Mouse (Mus musculus) bone marrow, adult 2 months (tissue): ENCODE results near the gene Ezr. TPM values are rescaled to one million over a fixed set of nuclear protein-coding genes. Genes with fewer than 3 reads are reported as not detected.
"Not testable (repeated sequence)": the region's sequence is repeated elsewhere in the genome, so short reads cannot be mapped to it uniquely, and the experiment has no call there.

Source experiments
- H3K27ac ChIP-seq: fragments of 200-500 bp; 2 replicates; pipeline ENCODE4 v1.5.1; 2012; ENCODE audit warnings: low read depth, mild to moderate bottlenecking, control low read depth, inconsistent platforms, low read length; ENCODE audit not compliant: control insufficient read depth, poor library complexity, insufficient read depth
- H3K4me1 ChIP-seq: fragments of 200-500 bp; 2 replicates; pipeline ENCODE4 v1.6.1; 2011; ENCODE audit warnings: low read length; ENCODE audit not compliant: control insufficient read depth, insufficient read depth
- H3K4me3 ChIP-seq: fragments of 200-500 bp; replicated peaks from 2 replicates; pipeline ENCODE3; 2011; ENCODE audit warnings: mild to moderate bottlenecking, low read depth, low read length, control low read depth; ENCODE audit not compliant: control insufficient read depth
- CTCF ChIP-seq: fragments of 200-500 bp; IDR thresholded peaks from 2 replicates; pipeline ENCODE4 v1.5.1; 2011; ENCODE audit warnings: low read length, control low read depth; ENCODE audit not compliant: control insufficient read depth, insufficient read depth
- POLR2A ChIP-seq: fragments of 200-500 bp; IDR thresholded peaks from 2 replicates; pipeline ENCODE4 v1.6.1; 2011; ENCODE audit warnings: low read depth, mild to moderate bottlenecking, control low read depth, low read length, borderline replicate concordance; ENCODE audit not compliant: control insufficient read depth
- WGBS: fragments of 180-500 bp; shearing (Covaris S2); methylation state at CpG from one replicate; pipeline ENCODE4 v1.1.7; 2018; 5-methylcytosine and 5-hydroxymethylcytosine counted together
- polyA plus RNA-seq: library from polyadenylated mRNA; stranded (reverse); fragments of >200 nt; gene quantifications from 2 replicates; pipeline ENCODE4 v1.2.4, GENCODE M21; 2011; ENCODE audit warnings: low replicate concordance; ENCODE audit not compliant: missing spikeins, insufficient read depth, insufficient read length

The Ezr gene
- polyA plus RNA-seq, 1 experiment, result 82.0 TPM

DNA sequence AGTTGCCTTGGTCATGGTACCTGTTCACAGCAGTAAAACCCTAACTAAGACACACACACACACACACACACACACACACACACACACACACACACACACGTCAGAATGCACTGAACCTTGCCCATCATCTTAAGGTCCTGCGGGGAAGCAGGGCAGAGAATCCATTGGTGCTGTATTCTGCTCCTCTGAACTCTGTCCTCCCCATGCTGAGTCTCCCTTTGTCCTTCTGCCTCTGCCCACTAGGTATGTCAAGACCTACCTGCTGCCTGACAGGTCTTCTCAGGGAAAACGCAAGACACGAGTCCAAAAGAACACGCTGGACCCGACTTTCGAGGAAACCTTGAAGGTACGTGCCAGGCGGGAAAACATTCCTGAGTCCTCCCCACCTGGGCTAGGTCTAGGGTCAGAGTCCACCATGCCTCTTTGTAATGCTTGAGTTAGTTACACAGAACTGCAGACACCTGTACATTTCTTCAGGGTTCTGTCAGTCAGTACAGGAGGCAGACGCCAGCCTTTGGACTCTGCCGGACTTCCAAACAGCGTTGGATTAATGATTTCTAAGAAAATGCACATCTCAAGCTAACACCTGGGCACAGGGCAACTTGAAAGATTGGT, 54.5 kb downstream of the Ezr start:
- WGBS, result 91% methylated on average over 12 of the region's 12 CpGs
- Histone ChIP-seq H3K4me1 (no peaks in the 10 kb centered on the region), H3K27ac (no peak overlapping the region), H3K4me3 (no peak overlapping the region)
- TF ChIP-seq CTCF, result no peak
- no peak for TF ChIP-seq POLR2A

DNA sequence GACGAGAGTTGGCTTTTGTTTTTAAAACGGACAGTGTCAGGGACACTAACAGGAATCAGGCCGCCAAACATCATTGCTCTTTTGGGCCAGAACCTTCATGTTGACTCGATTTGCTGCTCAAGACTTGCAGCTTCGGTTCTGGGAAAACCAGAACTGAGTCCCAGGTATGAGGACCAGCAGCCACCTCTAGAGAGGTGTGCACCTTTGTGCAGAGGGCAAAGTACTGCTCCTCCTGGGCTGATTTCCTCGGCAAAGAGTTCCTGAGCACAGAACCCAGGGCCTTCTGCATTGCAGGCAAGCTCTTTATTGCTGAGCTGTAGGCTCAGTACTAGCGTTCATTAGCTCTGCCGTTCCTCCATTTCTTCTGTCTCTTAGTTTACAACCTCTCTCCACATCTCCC, 68.6 kb downstream of the Ezr start:
- WGBS, result 84% methylated on average over 8 of the region's 8 CpGs
- H3K27ac ChIP-seq, H3K4me3 ChIP-seq, H3K4me1 ChIP-seq: not testable (repeated sequence)

DNA sequence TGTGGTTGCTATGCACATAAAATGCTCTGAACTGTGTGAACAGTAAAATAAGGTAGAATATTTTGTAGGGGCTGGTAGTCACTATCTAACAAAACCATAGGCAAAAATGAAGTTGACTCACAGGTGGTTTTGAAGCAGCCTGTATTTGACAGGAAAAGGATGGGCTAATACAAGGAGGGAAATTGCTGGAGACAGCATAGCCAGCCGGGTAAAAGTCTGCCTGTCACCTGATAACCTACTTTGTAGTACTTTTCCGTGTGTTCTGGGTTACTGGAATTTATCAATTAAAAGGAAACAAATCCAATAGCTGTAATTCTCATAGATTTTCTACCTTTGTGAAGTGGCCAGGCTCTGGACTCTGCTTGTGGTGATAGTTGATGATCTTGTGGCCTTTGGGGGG, 69.1 kb downstream of the Ezr start:
- WGBS, result 57% methylated on average over 2 of the region's 2 CpGs
- H3K4me3 ChIP-seq, H3K27ac ChIP-seq, H3K4me1 ChIP-seq: not testable (repeated sequence)

DNA sequence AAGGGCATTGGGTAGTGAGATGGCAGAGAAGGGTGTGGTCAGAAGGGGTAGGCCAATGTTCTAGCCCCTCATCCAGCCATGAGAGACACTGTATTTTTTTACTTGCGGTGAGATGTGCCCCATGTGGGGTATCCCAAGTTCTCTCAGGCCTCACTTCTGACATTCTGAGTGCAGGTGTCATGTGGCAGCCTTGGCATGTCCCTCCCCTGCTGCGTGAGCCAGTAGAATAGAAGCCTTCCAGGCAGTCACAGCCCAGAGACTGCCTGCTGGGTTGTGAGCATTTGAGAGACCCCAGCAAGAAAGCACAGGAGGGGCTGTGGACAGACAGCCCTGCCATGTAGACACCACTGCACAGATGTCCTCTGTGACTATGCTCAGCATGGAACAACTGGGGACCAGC, 74.4 kb downstream of the Ezr start:
- not testable (repeated sequence) for H3K4me3 ChIP-seq, H3K27ac ChIP-seq, H3K4me1 ChIP-seq
- WGBS, result 81% methylated on average over 2 of the region's 2 CpGs

DNA sequence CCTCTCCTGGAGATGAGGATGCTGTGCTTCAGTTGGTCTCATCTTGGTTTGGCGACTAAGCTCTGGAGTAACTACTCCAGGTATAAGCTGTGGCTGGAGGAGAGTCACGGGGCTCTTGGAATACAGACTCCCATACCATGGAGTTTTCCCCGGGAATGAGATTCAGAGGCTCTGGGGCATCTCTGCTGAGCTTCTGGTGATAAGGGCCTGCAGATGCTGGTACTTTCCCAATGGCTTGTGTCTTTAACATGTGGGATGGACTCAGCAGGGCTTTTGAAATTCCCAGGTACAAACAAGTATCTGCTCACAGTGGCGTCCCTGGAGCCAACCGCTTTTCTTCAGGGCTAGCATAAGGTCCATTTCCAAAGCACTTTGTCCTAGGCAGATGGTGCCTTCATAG, 75.2 kb downstream of the Ezr start:
- WGBS, result 82% methylated on average over 5 of the region's 5 CpGs
- not testable (repeated sequence) for H3K4me1 ChIP-seq, H3K27ac ChIP-seq, H3K4me3 ChIP-seq

DNA sequence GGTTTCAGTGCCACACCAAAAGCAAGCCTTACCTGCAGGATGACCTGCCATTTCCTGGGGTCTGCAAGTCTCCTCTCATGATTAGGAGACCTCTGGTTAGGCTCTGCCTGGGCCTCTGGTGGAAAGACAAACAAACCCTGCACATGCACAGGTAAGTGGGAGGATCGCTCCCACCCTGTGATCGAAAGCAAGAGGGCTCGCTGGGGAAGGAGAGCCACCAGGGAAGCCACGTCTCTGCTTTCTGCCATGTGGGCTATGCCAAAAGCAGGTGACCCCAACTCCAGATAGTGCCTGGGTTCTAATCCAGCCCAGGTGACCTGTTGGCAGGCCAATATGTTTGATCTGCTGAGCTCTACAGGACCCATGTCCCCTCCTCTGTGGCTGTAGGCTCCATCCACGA, 76.1 kb downstream of the Ezr start:
- not testable (repeated sequence) for H3K4me1 ChIP-seq, H3K27ac ChIP-seq, H3K4me3 ChIP-seq
- WGBS, result 84% methylated on average over 5 of the region's 5 CpGs

DNA sequence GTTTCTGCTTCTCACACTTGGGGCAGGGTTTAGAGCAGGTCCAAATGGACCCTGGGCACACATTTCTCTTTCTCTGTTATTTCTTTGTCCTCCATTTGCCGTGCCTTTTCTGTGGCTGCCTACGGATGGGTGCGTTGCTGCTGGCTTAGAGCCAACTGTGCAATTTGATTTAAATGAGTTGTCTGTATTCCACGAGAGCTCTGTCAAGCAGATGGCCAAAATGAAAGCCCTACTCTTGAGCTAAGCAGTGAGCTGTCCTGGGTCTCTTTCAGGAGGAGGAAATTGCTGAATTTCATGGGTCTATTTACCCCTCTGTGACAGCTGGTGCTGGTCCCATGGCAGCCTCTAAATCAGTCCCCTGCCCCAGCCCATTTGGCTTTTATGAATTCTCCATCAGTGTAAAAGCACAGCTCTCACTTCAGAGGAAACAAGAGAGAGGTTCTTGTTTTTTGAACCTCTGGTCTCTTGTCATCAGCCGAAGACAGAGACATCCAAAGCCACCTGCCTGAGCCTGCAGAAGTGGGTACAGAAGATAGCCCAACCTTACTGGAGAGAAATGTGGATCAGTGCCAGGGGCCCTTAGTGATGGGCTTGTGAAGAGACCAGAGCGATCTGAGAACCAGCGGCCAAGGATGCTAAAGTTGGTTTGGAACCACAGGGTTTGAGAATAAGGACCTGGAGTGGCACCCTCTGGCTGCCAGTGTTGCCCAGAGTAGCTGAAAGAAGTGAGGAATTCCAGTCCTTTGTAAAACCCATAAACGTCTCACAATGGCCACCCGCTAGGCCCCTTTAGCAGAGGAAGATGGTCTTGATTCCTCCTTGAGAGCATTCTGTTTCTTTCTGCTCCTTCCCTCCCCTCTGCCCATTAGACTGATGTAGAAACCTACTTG, 79.0 kb downstream of the Ezr start:
- H3K27ac ChIP-seq, H3K4me3 ChIP-seq, H3K4me1 ChIP-seq: not testable (repeated sequence)
- 73% methylated on average over 7 of the region's 9 CpGs for WGBS

DNA sequence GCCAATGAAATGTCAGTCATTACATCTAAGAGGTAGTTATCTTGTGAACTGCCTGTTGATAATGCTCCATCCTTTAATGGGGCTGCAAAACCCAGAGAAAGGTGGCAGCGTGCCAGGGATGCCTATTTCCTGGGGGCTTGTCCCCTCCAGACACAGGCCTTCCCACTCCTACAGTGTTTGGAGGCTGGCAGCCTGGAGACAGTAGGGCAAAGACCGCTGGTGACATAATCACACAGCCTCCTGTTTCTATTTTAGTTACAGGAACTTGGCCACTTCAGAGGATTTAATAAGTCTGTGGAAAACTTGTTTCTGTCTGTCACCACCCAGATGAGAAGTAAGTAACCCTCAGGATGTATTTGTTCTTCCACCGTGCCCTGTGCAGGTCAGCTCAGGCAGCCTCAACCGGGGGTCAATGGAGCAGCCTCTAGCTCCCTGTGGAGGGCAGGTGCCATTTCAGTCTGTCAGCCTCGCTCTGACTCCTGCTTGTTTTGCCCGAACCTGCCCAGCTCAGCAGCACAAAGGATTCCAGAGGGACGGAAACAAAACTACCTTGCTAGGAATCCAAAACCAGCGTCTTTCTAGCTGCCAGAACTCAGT, 79.9 kb downstream of the Ezr start:
- H3K4me3 ChIP-seq, H3K27ac ChIP-seq, H3K4me1 ChIP-seq: not testable (repeated sequence)
- WGBS, result 13% methylated on average over 2 of the region's 8 CpGs

DNA sequence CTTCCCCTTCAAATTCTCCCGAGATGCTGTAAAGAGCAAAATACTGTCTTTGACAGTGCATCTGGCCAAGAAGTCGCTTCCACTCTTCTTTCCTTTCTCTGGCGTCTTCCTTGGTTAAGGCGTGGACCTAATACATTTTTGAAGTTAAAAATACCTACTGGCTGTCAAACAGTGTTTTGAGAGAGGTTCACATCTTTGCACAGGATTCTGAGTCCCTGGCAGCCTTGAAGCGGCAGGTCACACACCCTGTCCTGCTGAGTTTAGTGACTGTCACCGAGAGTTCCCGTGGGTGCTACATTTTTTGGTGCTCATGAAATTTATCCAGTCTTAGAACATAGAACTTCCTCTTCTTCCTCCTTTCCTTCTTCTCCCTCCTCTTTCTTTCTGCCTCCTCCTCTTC, 82.5 kb downstream of the Ezr start:
- 51% methylated on average over 4 of the region's 7 CpGs for WGBS
- not testable (repeated sequence) for H3K4me3 ChIP-seq, H3K27ac ChIP-seq, H3K4me1 ChIP-seq

DNA sequence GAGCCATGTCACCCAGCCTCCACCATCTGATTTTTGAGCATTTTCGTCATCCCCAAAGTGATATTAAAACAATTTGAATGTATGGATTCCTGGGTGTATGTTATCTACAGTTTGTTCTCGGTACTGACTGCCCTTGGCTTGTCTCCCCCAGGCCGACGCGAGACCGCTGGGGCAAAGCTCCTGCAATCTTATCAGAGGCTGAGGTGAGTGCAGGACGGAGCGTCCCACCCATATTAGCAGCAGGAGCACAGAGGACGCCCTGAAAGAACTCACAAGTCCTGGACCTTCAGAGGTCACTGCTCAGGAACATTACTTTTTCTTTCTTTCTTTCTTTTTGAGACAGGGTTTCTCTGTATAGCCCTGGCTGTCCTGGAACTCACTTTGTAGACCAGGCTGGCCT, 83.1 kb downstream of the Ezr start:
- H3K4me3 ChIP-seq, H3K27ac ChIP-seq, H3K4me1 ChIP-seq: not testable (repeated sequence)
- 82% methylated on average over 9 of the region's 9 CpGs for WGBS
